In genomic region chr9:90293641-90294398, GRCm38 (mm10) we compare ENCODE assay signal across 22 mouse cellular contexts. TPM values are rescaled to one million over a fixed set of nuclear protein-coding genes. Genes with fewer than 3 reads are reported as not detected.
A peak's percentile ranks its signal among the peaks of the same experiment; 100 is the strongest.
DNase-seq lines count a peak whose midpoint lies in the region; ATAC-seq and TF ChIP-seq lines count a peak whose summit lies in the region.
"Had no signal": no experiment of that assay in that cellular context is flagged by ENCODE, and none has a peak within 500 bp of the region (broad histone marks: within the 10 kb centered on the region; RNA-seq: fewer than 3 reads in every experiment).

No protein-coding gene starts in this region.

- no peaks in the 10 kb centered on the region for H3K36me3 ChIP-seq in liver, adult 2 months (ENCODE audit: control insufficient read depth, insufficient read depth, low read length)
- no peaks in the 10 kb centered on the region for H3K36me3 ChIP-seq in MEL (ENCODE audit: control insufficient read depth in 1 of 2, insufficient read depth in 2 of 2, low read length in 2 of 2)
- H3K36me3 ChIP-seq: embryonic facial prominence, embryonic 13.5 days; forebrain, embryonic 12.5 days; heart, embryonic 10.5 days; hindbrain, embryonic 13.5 days had no signal

- no peak overlapping the region for H3K4me3 ChIP-seq in liver, adult 2 months (ENCODE audit: insufficient read depth, low read depth, low read length)
- no peak overlapping the region for H3K4me3 ChIP-seq in MEL (ENCODE audit: control insufficient read depth in 1 of 2, insufficient read depth in 1 of 2, low read depth in 2 of 2, low read length in 2 of 2)
- H3K4me3 ChIP-seq: embryonic facial prominence, embryonic 13.5 days; forebrain, embryonic 12.5 days; heart, embryonic 10.5 days; hindbrain, embryonic 13.5 days had no signal

- H3K27me3 ChIP-seq in liver, adult 2 months (ENCODE audit: control insufficient read depth, insufficient read depth, low read length) = no peaks in the 10 kb centered on the region
- H3K27me3 ChIP-seq in MEL (ENCODE audit: control insufficient read depth in 1 of 2, insufficient read depth in 2 of 2, low read length in 2 of 2) = no peaks in the 10 kb centered on the region
- H3K27me3 ChIP-seq: CH12.LX; embryonic facial prominence, embryonic 13.5 days; forebrain, embryonic 12.5 days; hindbrain, embryonic 13.5 days had no signal

- TF ChIP-seq EP300 in MEL (IDR thresholded peaks at IDR 0.05; ENCODE audit: low read depth in 1 of 2, low read length in 2 of 2) = no peak

- 63% methylated on average over 3 of the region's 3 CpGs for WGBS in liver, adult 2 months

- no peak for TF ChIP-seq RAD21 in MEL (IDR thresholded peaks at IDR 0.05; ENCODE audit: low read depth, low read length)

- TF ChIP-seq POLR2A in liver, adult 2 months (IDR thresholded peaks at IDR 0.05; ENCODE audit: extremely low read depth, insufficient read depth, low read length) = no peak
- no peak for TF ChIP-seq POLR2A in MEL (IDR thresholded peaks at IDR 0.05; ENCODE audit: control insufficient read depth in 1 of 2, insufficient read depth in 1 of 2, low read depth in 1 of 2, low read length in 2 of 2, poor library complexity in 1 of 2)

- DNase-seq in liver, adult 2 months (ENCODE audit: extremely low read depth, low read depth, low spot score) = peak; percentile 40
- DNase-seq in liver (no peak), MEL (ENCODE audit: low read depth, low spot score) (peak; percentile 10)
- no peak for DNase-seq in retina, postnatal 1 day
- DNase-seq in cerebellum, adult 9-11 months = no peak
- DNase-seq: adrenal gland, adult 8-10 months; adrenal gland, postnatal 36 days; cerebellum, adult 11 months; cerebellum, adult 8-10 months; cerebellum, postnatal 25 days; forebrain, postnatal 0 days; gastrocnemius, postnatal 14 days; heart, postnatal 10 days; heart, postnatal 4 days had no signal

- H3K9ac ChIP-seq in liver, adult 2 months (ENCODE audit: low read depth, low read length) = no peak overlapping the region
- H3K9ac ChIP-seq in MEL (ENCODE audit: control insufficient read depth, low read depth, low read length, poor library complexity, severe bottlenecking) = no peak overlapping the region
- H3K9ac ChIP-seq: embryonic facial prominence, embryonic 13.5 days; forebrain, embryonic 12.5 days; forebrain, postnatal 0 days; hindbrain, embryonic 13.5 days had no signal

- no peak for TF ChIP-seq CTCF in liver, adult 2 months (IDR thresholded peaks at IDR 0.05; ENCODE audit: low read depth, low read length)
- TF ChIP-seq CTCF in MEL (IDR thresholded peaks at IDR 0.05 in 2 of 3, conservative IDR thresholded peaks at IDR 0.05 in 1 of 3; ENCODE audit: control insufficient read depth in 1 of 3, insufficient read depth in 1 of 3, low read depth in 2 of 3, low read length in 3 of 3, poor library complexity in 1 of 3, severe bottlenecking in 1 of 3) = no peak

- no peaks in the 10 kb centered on the region for H3K4me1 ChIP-seq in liver, adult 2 months (ENCODE audit: control insufficient read depth, insufficient read depth, low read length)
- H3K4me1 ChIP-seq in MEL (ENCODE audit: control insufficient read depth in 1 of 2, insufficient read depth in 2 of 2, low read length in 2 of 2) = no peaks in the 10 kb centered on the region
- H3K4me1 ChIP-seq: embryonic facial prominence, embryonic 13.5 days; forebrain, embryonic 12.5 days; heart, embryonic 10.5 days; hindbrain, embryonic 13.5 days had no signal

- peak; percentile 32 for ATAC-seq in inflammation-experienced regulatory T-cells, adult 6 months
- ATAC-seq in neutrophil, adult 5-6 weeks (ENCODE audit: extremely low read depth, insufficient number of reproducible peaks, low FRiP score, poor library complexity, severe bottlenecking) = 0 out of 2 replicates have a peak, but pooled peaks have one; percentile 26
- ATAC-seq: forebrain, postnatal 0 days; hindbrain, postnatal 0 days had no signal

- H3K79me2 ChIP-seq in liver, adult 2 months (ENCODE audit: control insufficient read depth, insufficient read depth, low read length) = no peaks in the 10 kb centered on the region
- no peaks in the 10 kb centered on the region for H3K79me2 ChIP-seq in MEL (ENCODE audit: control insufficient read depth, insufficient read depth, low read length, poor library complexity)

- H3K9me3 ChIP-seq in MEL (replicated peaks; ENCODE audit: insufficient read depth, low read length) = no peaks in the 10 kb centered on the region
- H3K9me3 ChIP-seq: embryonic facial prominence, embryonic 13.5 days; forebrain, embryonic 12.5 days; heart, embryonic 10.5 days; hindbrain, embryonic 13.5 days had no signal

- no peak overlapping the region for H3K27ac ChIP-seq in liver, adult 2 months (replicated peaks; ENCODE audit: insufficient read depth, low read depth, low read length)
- no peak overlapping the region for H3K27ac ChIP-seq in MEL (ENCODE audit: control insufficient read depth, low read depth, low read length)
- H3K27ac ChIP-seq: embryonic facial prominence, embryonic 13.5 days; forebrain, embryonic 12.5 days; heart, embryonic 10.5 days; hindbrain, embryonic 13.5 days; hindbrain, postnatal 0 days had no signal

TF ChIP-seq in MEL, 35 proteins besides CTCF, POLR2A, EP300 and RAD21:
- no peak for TF ChIP-seq NELFE (IDR thresholded peaks at IDR 0.05; ENCODE audit: low read depth, low read length)
- no peak for TF ChIP-seq ZNF384 (IDR thresholded peaks at IDR 0.05; ENCODE audit: low read depth, low read length)
- no peak for TF ChIP-seq MAZ (IDR thresholded peaks at IDR 0.05; ENCODE audit: low read depth, low read length)
- no peak for TF ChIP-seq USF1 (IDR thresholded peaks at IDR 0.05; ENCODE audit: low read depth, low read length)
- TF ChIP-seq HCFC1 (IDR thresholded peaks at IDR 0.05; ENCODE audit: low read depth, low read length) = no peak
- TF ChIP-seq ZKSCAN1 (IDR thresholded peaks at IDR 0.05; ENCODE audit: low read depth, low read length) = no peak
- no peak for TF ChIP-seq GABPA (IDR thresholded peaks at IDR 0.05; ENCODE audit: low read depth, low read length)
- no peak for TF ChIP-seq CHD1 (IDR thresholded peaks at IDR 0.05; ENCODE audit: low read depth, low read length)
- no peak for TF ChIP-seq NRF1 (IDR thresholded peaks at IDR 0.05; ENCODE audit: insufficient read depth, low read depth, low read length, poor library complexity, severe bottlenecking)
- TF ChIP-seq MAFK (IDR thresholded peaks at IDR 0.05; ENCODE audit: borderline replicate concordance, low read depth, low read length) = no peak

RNA-seq across cellular contexts. Expression of gene Tbc1d2b, which starts 23.2 kb away (rescaled TPM):
- 14.1 and 22.1 TPM in 2 replicates for total RNA-seq in liver, adult 2 months (2014; rRNA removed)
- polyA plus RNA-seq in liver, adult 2 months (2012; rRNA removed) = 12.7 and 16.9 TPM in 2 replicates
- 6.5 and 7.1 TPM in 2 replicates for total RNA-seq in MEL (2012; rRNA removed)
- polyA plus RNA-seq in MEL (2012; ENCODE audit: insufficient read depth in 1 of 2, insufficient read length in 2 of 2, low read depth in 1 of 2, low replicate concordance in 2 of 2, missing spikeins in 1 of 2) = 10 to 100 TPM in 1 of 2 experiments, not detected in 1; 12.6 TPM
- 10 to 100 TPM; 10.6 to 14.0 (median 10.8) TPM for polyA plus RNA-seq in inflammation-experienced regulatory T-cells, adult 6 months (2017; shearing (Covaris generic))
- total RNA-seq in neutrophil, adult 5-6 weeks (2017) = 28.9 and 29.6 TPM in 2 replicates

Comparison
In these comparisons a context has a peak if more than half of its experiments do, and no peak if none do; other contexts are left out.
1. DNase-seq: peak in liver, adult 2 months (single experiment) and MEL (single experiment); none in liver (single experiment), retina, postnatal 1 day (single experiment) and cerebellum, adult 9-11 months (single experiment).